In genomic region chr13:92594481-92594880, GRCm38 (mm10) we compare ENCODE assay signal across 11 mouse cellular contexts. TPM values are rescaled to one million over a fixed set of nuclear protein-coding genes. Genes with fewer than 3 reads are reported as not detected.
A peak's percentile ranks its signal among the peaks of the same experiment; 100 is the strongest.
DNase-seq lines count a peak whose midpoint lies in the region; ATAC-seq and TF ChIP-seq lines count a peak whose summit lies in the region.
"Had no signal": no experiment of that assay in that cellular context is flagged by ENCODE, and none has a peak within 500 bp of the region (broad histone marks: within the 10 kb centered on the region; RNA-seq: fewer than 3 reads in every experiment).

No protein-coding gene starts in this region.

- no peak overlapping the region for H3K9ac ChIP-seq in intestine, embryonic 14.5 days (ENCODE audit: low read length)
- H3K9ac ChIP-seq in intestine, postnatal 0 days (ENCODE audit: low read depth, low read length), result no peak overlapping the region
- H3K9ac ChIP-seq in forebrain, embryonic 16.5 days (replicated peaks; ENCODE audit: low read depth, low read length), result no peak overlapping the region
- H3K9ac ChIP-seq in liver, embryonic 15.5 days, result peak overlapping the region; percentile 35

- no peaks in the 10 kb centered on the region for H3K36me3 ChIP-seq in intestine, embryonic 14.5 days (ENCODE audit: control insufficient read depth, insufficient read depth, low read length)
- H3K36me3 ChIP-seq in intestine, postnatal 0 days (ENCODE audit: control insufficient read depth, insufficient read depth), result no peaks in the 10 kb centered on the region
- H3K36me3 ChIP-seq in forebrain, embryonic 16.5 days (ENCODE audit: control insufficient read depth, insufficient read depth), result no peaks in the 10 kb centered on the region
- H3K36me3 ChIP-seq in liver, embryonic 15.5 days (replicated peaks), result no peaks in the 10 kb centered on the region

- H3K9me3 ChIP-seq in intestine, embryonic 14.5 days (ENCODE audit: control insufficient read depth, low read length), result no peaks in the 10 kb centered on the region
- H3K9me3 ChIP-seq in intestine, postnatal 0 days (ENCODE audit: control insufficient read depth), result no peaks in the 10 kb centered on the region
- no peaks in the 10 kb centered on the region for H3K9me3 ChIP-seq in forebrain, embryonic 16.5 days (ENCODE audit: control insufficient read depth, low read length)
- no peaks in the 10 kb centered on the region for H3K9me3 ChIP-seq in liver, embryonic 15.5 days (replicated peaks)

- WGBS in intestine, embryonic 14.5 days, result 40% methylated on average over 6 of the region's 6 CpGs
- 55% methylated on average over 6 of the region's 6 CpGs for WGBS in intestine, postnatal 0 days
- WGBS in forebrain, embryonic 16.5 days, result 11% methylated on average over 6 of the region's 6 CpGs
- 70% methylated on average over 6 of the region's 6 CpGs for whole genome bisulfite sequencing in liver, embryonic 15.5 days (ENCODE audit: insufficient replicate concordance)

- H3K4me2 ChIP-seq in intestine, embryonic 14.5 days (ENCODE audit: low read length), result no peak overlapping the region
- no peak overlapping the region for H3K4me2 ChIP-seq in intestine, postnatal 0 days (replicated peaks; ENCODE audit: low read depth)
- H3K4me2 ChIP-seq in forebrain, embryonic 16.5 days (ENCODE audit: low read length), result no peak overlapping the region
- H3K4me2 ChIP-seq in liver, embryonic 15.5 days, result 0 out of 2 replicates have a peak overlapping the region, but pooled peaks have one; percentile 47

- TF ChIP-seq CTCF in intestine, postnatal 0 days (IDR thresholded peaks at IDR 0.05; ENCODE audit: low read depth), result no peak
- no peak for TF ChIP-seq CTCF in brain, embryonic 14.5 days (IDR thresholded peaks at IDR 0.05; ENCODE audit: borderline replicate concordance, extremely low read depth, insufficient read depth, insufficient read length)

- TF ChIP-seq POLR2A in brain, embryonic 14.5 days (IDR thresholded peaks at IDR 0.05; ENCODE audit: borderline replicate concordance, extremely low read depth, insufficient read depth, insufficient read length, poor library complexity, severe bottlenecking), result no peak

- no peak for ATAC-seq in intestine, embryonic 14.5 days (replicated peaks; ENCODE audit: low FRiP score, low TSS enrichment, low read depth)
- ATAC-seq in intestine, postnatal 0 days, result no peak
- ATAC-seq in forebrain, embryonic 16.5 days, result peak; percentile 71
- ATAC-seq in liver, embryonic 15.5 days (ENCODE audit: insufficient read depth), result no peak

- H3K4me1 ChIP-seq in intestine, embryonic 14.5 days (replicated peaks; ENCODE audit: control insufficient read depth, insufficient read depth, low read length), result peaks cover 35% of the 10 kb centered on the region
- H3K4me1 ChIP-seq in intestine, postnatal 0 days (replicated peaks; ENCODE audit: control insufficient read depth, insufficient read depth, low read length), result no peaks in the 10 kb centered on the region
- peaks cover 19% of the 10 kb centered on the region for H3K4me1 ChIP-seq in forebrain, embryonic 16.5 days (replicated peaks; ENCODE audit: control insufficient read depth, insufficient read depth, low read length)
- H3K4me1 ChIP-seq in liver, embryonic 15.5 days (replicated peaks), result peaks cover 75% of the 10 kb centered on the region

- H3K27me3 ChIP-seq in intestine, embryonic 14.5 days (replicated peaks; ENCODE audit: control insufficient read depth, insufficient read depth, low read length), result no peaks in the 10 kb centered on the region
- H3K27me3 ChIP-seq in intestine, postnatal 0 days (replicated peaks; ENCODE audit: control insufficient read depth, insufficient read depth, low read length), result no peaks in the 10 kb centered on the region
- H3K27me3 ChIP-seq in forebrain, embryonic 16.5 days (replicated peaks; ENCODE audit: control insufficient read depth, insufficient read depth, low read length), result no peaks in the 10 kb centered on the region
- no peaks in the 10 kb centered on the region for H3K27me3 ChIP-seq in liver, embryonic 15.5 days

- intact Hi-C loops in gastrocnemius, postnatal 14 days (cut with DNase I; ENCODE audit: low total_unique reads), result no loop called here

- H3K27ac ChIP-seq in intestine, embryonic 14.5 days (ENCODE audit: low read depth), result peak overlapping the region; percentile 81
- no peak overlapping the region for H3K27ac ChIP-seq in intestine, postnatal 0 days (ENCODE audit: low read depth, low read length)
- no peak overlapping the region for H3K27ac ChIP-seq in forebrain, embryonic 16.5 days (ENCODE audit: low read length)
- H3K27ac ChIP-seq in liver, embryonic 15.5 days (replicated peaks), result peak overlapping the region; percentile 88
- H3K27ac ChIP-seq: heart, adult 2 months had no signal

- H3K4me3 ChIP-seq in intestine, embryonic 14.5 days (ENCODE audit: low read depth, low read length), result no peak overlapping the region
- H3K4me3 ChIP-seq in intestine, postnatal 0 days (ENCODE audit: low read depth, low read length), result no peak overlapping the region
- H3K4me3 ChIP-seq in forebrain, embryonic 16.5 days (replicated peaks; ENCODE audit: low read length), result no peak overlapping the region
- H3K4me3 ChIP-seq in liver, embryonic 15.5 days (replicated peaks), result no peak overlapping the region
- H3K4me3 ChIP-seq: heart, adult 2 months had no signal

- DNase-seq in intestine, embryonic 14.5 days (ENCODE audit: low spot score), result no peak
- peak; percentile 85 for DNase-seq in brain, embryonic 14.5 days (ENCODE audit: low read depth)
- DNase-seq in thymus, postnatal 25 days, result no peak
- no peak for DNase-seq in left cerebral cortex, adult 9 months (ENCODE audit: low spot score in 2 of 2)
- no peak for DNase-seq in gastrocnemius, postnatal 14 days
- DNase-seq: heart, adult 2 months had no signal

RNA-seq across cellular contexts. Expression of gene Serinc5, which starts 16.4 kb away (rescaled TPM):
- polyA plus RNA-seq in intestine, embryonic 14.5 days (2014; fragmentation: Nextera tagmentation; extraction: Ambion mirVana), result 24.9 and 27.3 TPM in 2 replicates
- 10.8 and 11.8 TPM in 2 replicates for polyA plus RNA-seq in intestine, postnatal 0 days (2015; fragmentation: Nextera tagmentation; extraction: Ambion mirVana)
- 31.7 and 34.8 TPM in 2 replicates for polyA plus RNA-seq in brain, embryonic 14.5 days (2012; rRNA removed)
- polyA plus RNA-seq in forebrain, embryonic 16.5 days (2015; fragmentation: Nextera tagmentation; extraction: Ambion mirVana), result 21.6 and 28.8 TPM in 2 replicates
- 17.3 and 20.1 TPM in 2 replicates for polyA plus RNA-seq in liver, embryonic 15.5 days (2015; fragmentation: Nextera tagmentation; extraction: Ambion mirVana)
- total RNA-seq in gastrocnemius, postnatal 14 days (2021), result 10 to 100 TPM; 11.7 to 15.2 TPM

RNA-seq across cellular contexts. Expression of gene Spz1, which starts 18.5 kb away (rescaled TPM):
- not detected in 2 replicates for polyA plus RNA-seq in intestine, embryonic 14.5 days (2014; fragmentation: Nextera tagmentation; extraction: Ambion mirVana)
- not detected in 2 replicates for polyA plus RNA-seq in intestine, postnatal 0 days (2015; fragmentation: Nextera tagmentation; extraction: Ambion mirVana)
- polyA plus RNA-seq in brain, embryonic 14.5 days (2012; rRNA removed), result not detected in 2 replicates
- polyA plus RNA-seq in forebrain, embryonic 16.5 days (2015; fragmentation: Nextera tagmentation; extraction: Ambion mirVana), result not detected in 2 replicates
- polyA plus RNA-seq in liver, embryonic 15.5 days (2015; fragmentation: Nextera tagmentation; extraction: Ambion mirVana), result not detected in 2 replicates
- not detected for total RNA-seq in gastrocnemius, postnatal 14 days (2021)
- total RNA-seq: heart, adult 2 months had no signal
- polyA plus RNA-seq: kidney, postnatal 0 days; limb, embryonic 11.5 days had no signal

Comparison
In these comparisons a context has a peak if more than half of its experiments do, and no peak if none do; other contexts are left out.
1. H3K27ac ChIP-seq: peak in intestine, embryonic 14.5 days (single experiment) and liver, embryonic 15.5 days (single experiment); none in intestine, postnatal 0 days (single experiment) and forebrain, embryonic 16.5 days (single experiment).